Mouse (Mus musculus) frontal cortex, postnatal 25 days (tissue): ENCODE data around the gene Eno2.

Source experiments
- DNase-seq, 2 experiments: peaks; one replicate each; pipeline ENCODE4 v3.0.0; 2022; ENCODE audit warnings: low spot score in 2 of 2

Gene Eno2

GRCm38 (mm10) chr6:124767536-124767919, 1.9 kb downstream of the Eno2 start:
- DNase-seq = no peak

- DNase-seq = no peak
Observed at GRCm38 (mm10) chr6:124765951-124766350, 3.5 kb downstream of the Eno2 start.

- peak; percentile 71 to 81 for DNase-seq
Observed at GRCm38 (mm10) chr6:124759259-124759658, 10.2 kb downstream of the Eno2 start.

GRCm38 (mm10) chr6:124758849-124759232, 10.6 kb downstream of the Eno2 start:
- DNase-seq = no peak

GRCm38 (mm10) chr6:124757909-124758848, 11.3 kb downstream of the Eno2 start:
- DNase-seq = no peak

- DNase-seq = no peak
Observed at GRCm38 (mm10) chr6:124757351-124757880, 12.1 kb downstream of the Eno2 start.

GRCm38 (mm10) chr6:124756652-124757350, 12.7 kb downstream of the Eno2 start:
- DNase-seq = peak in 1 of 2 experiments; percentile 61

- no peak for DNase-seq
Observed at GRCm38 (mm10) chr6:124755831-124756595, 13.5 kb downstream of the Eno2 start, which contains the start of the genes Gm45234 and Atn1. Gene Gm45234, minus strand, starts transcription at chr6:124756021. Gene Atn1, minus strand, starts transcription at chr6:124756524.

GRCm38 (mm10) chr6:124755306-124755705, 14.2 kb downstream of the Eno2 start:
- DNase-seq = no peak

GRCm38 (mm10) chr6:124753861-124754260, 15.6 kb downstream of the Eno2 start:
- no peak for DNase-seq

GRCm38 (mm10) chr6:124750405-124750804, 19.1 kb downstream of the Eno2 start:
- no peak for DNase-seq

- no peak for DNase-seq
Observed at GRCm38 (mm10) chr6:124746654-124747632, 22.5 kb downstream of the Eno2 start.

- DNase-seq = no peak
Observed at GRCm38 (mm10) chr6:124746296-124746605, 23.2 kb downstream of the Eno2 start.

GRCm38 (mm10) chr6:124745490-124746295, 23.8 kb downstream of the Eno2 start:
- DNase-seq = peak; percentile 82 to 89

- DNase-seq = no peak
Observed at GRCm38 (mm10) chr6:124744755-124745321, 24.6 kb downstream of the Eno2 start.

- DNase-seq = no peak
Observed at GRCm38 (mm10) chr6:124743647-124744046, 25.8 kb downstream of the Eno2 start.

GRCm38 (mm10) chr6:124742839-124743514, 26.5 kb downstream of the Eno2 start:
- no peak for DNase-seq

GRCm38 (mm10) chr6:124741842-124742241, 27.6 kb downstream of the Eno2 start:
- no peak for DNase-seq
